Mouse (Mus musculus) liver, embryonic 14.5 days (tissue): ENCODE measurements at regions not wholly inside any gene's neighbourhood (a gene's known extent, or its start where the extent isn't known, plus 50 kb on each side); places are given as distances from the start of the nearest gene placed in this dataset.

Source experiments
- CTCF ChIP-seq: IDR thresholded peaks from 2 replicates; pipeline ENCODE4 v1.5.1; 2016; ENCODE audit warnings: antibody characterized with exemption, low read depth, control low read depth
- EP300 ChIP-seq: IDR thresholded peaks from 2 replicates; pipeline ENCODE4 v1.6.1; 2016; ENCODE audit warnings: antibody characterized with exemption, low read depth

- TF ChIP-seq CTCF (no peak), EP300 (no peak)
Observed at GRCm38 (mm10) chr12:9513926-9514325, 56.0 kb upstream of the Osr1 start.
